Mouse (Mus musculus) layer of hippocampus, adult 8-10 months (tissue): ENCODE results near the gene Optn. TPM values are rescaled to one million over a fixed set of nuclear protein-coding genes. Genes with fewer than 3 reads are reported as not detected.

ENCODE experiments used
- DNase-seq, 2 experiments: peaks; one replicate each; pipeline ENCODE4 v3.0.0; 2022; ENCODE audit warnings: low spot score in 2 of 2
- total RNA-seq, 4 experiments: library from RNA; stranded (reverse); gene quantifications; 2 replicates each; pipeline ENCODE4 v1.2.4; 2022

The Optn gene
- total RNA-seq, 4 experiments from 2014 or later = 17.5 to 20.8 (median 18.7) TPM

- DNase-seq = no peak
Measured at GRCm38 (mm10) chr2:5062496-5063298, 1.2 kb downstream of the Optn start.

- DNase-seq = no peak
Measured at GRCm38 (mm10) chr2:5061133-5061708, 2.6 kb downstream of the Optn start.

GRCm38 (mm10) chr2:5059997-5060396 lies 3.9 kb downstream of the Optn start:
- DNase-seq = no peak

GRCm38 (mm10) chr2:5058436-5058835 lies 5.4 kb downstream of the Optn start:
- DNase-seq = no peak

GRCm38 (mm10) chr2:5050562-5050961 lies 13.3 kb downstream of the Optn start:
- no peak for DNase-seq

- no peak for DNase-seq
Measured at GRCm38 (mm10) chr2:5047016-5047415, 16.8 kb downstream of the Optn start.

GRCm38 (mm10) chr2:5045269-5045965 lies 18.4 kb downstream of the Optn start:
- DNase-seq = no peak

GRCm38 (mm10) chr2:5044321-5044720 lies 19.5 kb downstream of the Optn start:
- no peak for DNase-seq

- DNase-seq = no peak
Measured at GRCm38 (mm10) chr2:5043476-5043761, 20.4 kb downstream of the Optn start.

- no peak for DNase-seq
Measured at GRCm38 (mm10) chr2:5042616-5043475, 21.0 kb downstream of the Optn start.

GRCm38 (mm10) chr2:5041854-5042253 lies 22.0 kb downstream of the Optn start:
- no peak for DNase-seq

GRCm38 (mm10) chr2:5040281-5041161 lies 23.3 kb downstream of the Optn start:
- DNase-seq = no peak

- no peak for DNase-seq
Measured at GRCm38 (mm10) chr2:5039350-5040170, 24.3 kb downstream of the Optn start.

GRCm38 (mm10) chr2:5038320-5038719 lies 25.5 kb downstream of the Optn start:
- no peak for DNase-seq

- no peak for DNase-seq
Measured at GRCm38 (mm10) chr2:5037390-5037789, 26.5 kb downstream of the Optn start.

GRCm38 (mm10) chr2:5036411-5037076 lies 27.3 kb downstream of the Optn start:
- DNase-seq = no peak

- DNase-seq = no peak
Measured at GRCm38 (mm10) chr2:5035241-5035640, 28.6 kb downstream of the Optn start.

- DNase-seq = no peak
Measured at GRCm38 (mm10) chr2:5034801-5035200, 29.1 kb downstream of the Optn start.
